Mouse (Mus musculus) hindbrain, embryonic 13.5 days (tissue): ENCODE measurements around the gene Oog4. TPM values are rescaled to one million over a fixed set of nuclear protein-coding genes. Genes with fewer than 3 reads are reported as not detected.
"Not testable (repeated sequence)": the region's sequence is repeated elsewhere in the genome, so short reads cannot be mapped to it uniquely, and the experiment has no call there.

Experiments
- ATAC-seq: fragments of 200-750 bp; cut with Nextera tagmentation; 2 replicates; pipeline ENCODE4 v1.8.0; 2017; ENCODE audit warnings: moderate TSS enrichment; ENCODE audit not compliant: low FRiP score
- H3K27ac ChIP-seq: fragments of 300-500 bp; sonication (generic); 2 replicates; pipeline ENCODE4 v1.5.1; 2015; ENCODE audit warnings: inconsistent platforms, mild to moderate bottlenecking, moderate library complexity
- H3K27me3 ChIP-seq: fragments of 300-500 bp; sonication (generic); 2 replicates; pipeline ENCODE4 v1.6.1; 2015; ENCODE audit warnings: mild to moderate bottlenecking, inconsistent platforms
- H3K36me3 ChIP-seq: fragments of 300-500 bp; sonication (generic); 2 replicates; pipeline ENCODE4 v1.6.1; 2015; ENCODE audit warnings: mild to moderate bottlenecking, inconsistent platforms
- H3K4me1 ChIP-seq: fragments of 300-500 bp; sonication (generic); replicated peaks from 2 replicates; pipeline ENCODE4 v1.6.1; 2015; ENCODE audit warnings: inconsistent platforms
- H3K4me2 ChIP-seq: fragments of 300-500 bp; sonication (generic); 2 replicates; pipeline ENCODE4 v1.6.1; 2015; ENCODE audit warnings: inconsistent platforms, mild to moderate bottlenecking, moderate library complexity
- H3K4me3 ChIP-seq: fragments of 300-500 bp; sonication (generic); 2 replicates; pipeline ENCODE4 v1.5.1; 2015; ENCODE audit warnings: mild to moderate bottlenecking, inconsistent platforms
- H3K9ac ChIP-seq: fragments of 300-500 bp; sonication (generic); 2 replicates; pipeline ENCODE4 v1.6.1; 2015; ENCODE audit warnings: mild to moderate bottlenecking, inconsistent platforms
- H3K9me3 ChIP-seq: fragments of 300-500 bp; sonication (generic); 2 replicates; pipeline ENCODE4 v1.6.1; 2016; ENCODE audit warnings: inconsistent platforms
- WGBS: fragments of 180-500 bp; shearing (Covaris S2); methylation state at CpG from one replicate; pipeline ENCODE4 v1.1.7; 2015; 5-methylcytosine and 5-hydroxymethylcytosine counted together
- polyA plus RNA-seq: library from polyadenylated mRNA; unstranded; fragments of >200 nt; fragmentation: Nextera tagmentation; extraction: Ambion mirVana; gene quantifications from 2 replicates; pipeline ENCODE4 v1.2.1, GENCODE M21; 2015

The Oog4 gene
- polyA plus RNA-seq, result not detected in 2 replicates

DNA sequence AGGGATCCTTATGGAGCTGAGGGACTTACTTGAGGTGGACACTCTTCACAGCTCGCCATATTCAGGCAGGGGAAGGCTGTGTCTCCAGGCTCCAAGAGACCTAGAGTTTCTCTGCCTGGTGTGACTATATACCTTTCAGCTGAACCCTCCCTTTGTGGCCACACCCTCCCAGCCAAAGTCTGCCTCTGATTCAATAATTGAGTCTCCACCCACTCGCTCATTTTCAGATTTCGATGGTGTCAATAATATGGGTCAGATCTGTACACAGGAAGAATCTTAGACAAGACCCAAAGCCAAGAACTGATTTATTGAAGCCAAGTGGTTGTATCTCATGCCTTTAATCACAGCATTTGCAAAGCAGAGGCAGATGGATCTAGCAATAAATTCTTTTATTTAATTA is at the start of gene Oog4:
Oog4 (minus strand) TSS at position 101 of the 400 bp plus-strand sequence.
- ATAC-seq, result no peak
- no peak within 1 kb of the TSS for H3K4me2 ChIP-seq
- no peaks in the 10 kb centered on the region for H3K4me1 ChIP-seq
- H3K4me3 ChIP-seq, result no peak within 1 kb of the TSS
- H3K27ac ChIP-seq, result no peak within 1 kb of the TSS
- H3K9ac ChIP-seq, result no peak within 1 kb of the TSS
- no peaks in the 10 kb centered on the region for H3K36me3 ChIP-seq
- 83% methylated on average over 3 of the region's 3 CpGs for WGBS
- H3K9me3 ChIP-seq, result no peaks in the 10 kb centered on the region
- H3K27me3 ChIP-seq, result no peaks in the 10 kb centered on the region

DNA sequence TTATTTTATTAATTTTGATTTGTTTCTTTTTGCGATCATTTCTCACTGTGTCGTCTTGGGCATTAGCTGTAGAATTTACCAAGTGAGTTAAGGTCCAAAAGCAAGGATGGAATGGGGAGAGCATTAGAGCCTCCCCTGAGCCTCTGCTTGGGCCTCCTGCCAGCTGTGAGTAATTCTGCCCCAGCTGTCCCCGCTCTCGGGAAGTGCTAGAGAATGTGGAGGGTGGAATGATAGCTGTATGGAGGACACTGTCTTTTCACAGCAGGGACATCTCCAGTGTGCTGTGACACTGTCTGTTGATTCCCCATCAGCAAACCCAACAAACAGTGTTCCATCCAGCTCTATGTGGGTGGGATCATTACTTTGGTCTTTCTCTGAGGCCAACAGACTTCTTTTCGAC is 23.4 kb downstream of the Oog4 start:
- ATAC-seq, H3K27ac ChIP-seq, H3K4me3 ChIP-seq, H3K9me3 ChIP-seq, H3K4me2 ChIP-seq, H3K27me3 ChIP-seq, H3K4me1 ChIP-seq, H3K9ac ChIP-seq: not testable (repeated sequence)
- 71% methylated on average over 5 of the region's 5 CpGs for WGBS
- H3K36me3 ChIP-seq, result peaks cover 20% of the 10 kb centered on the region

GRCm38 (mm10) chr4:143414121-143414520 is 36.0 kb downstream of the Oog4 start:
- Histone ChIP-seq H3K4me3 (no peak overlapping the region), H3K27ac (no peak overlapping the region), H3K36me3 (peaks cover 50% of the 10 kb centered on the region), H3K4me2 (no peak overlapping the region), H3K9me3 (no peaks in the 10 kb centered on the region), H3K4me1 (peaks cover 12% of the 10 kb centered on the region), H3K9ac (no peak overlapping the region), H3K27me3 (0 out of 2 replicates have a peak, but pooled peaks cover 5% of the 10 kb centered on the region)
- ATAC-seq, result no peak
- 95% methylated on average over 3 of the region's 3 CpGs for WGBS

- H3K36me3 ChIP-seq, result peaks cover 45% of the 10 kb centered on the region
- ATAC-seq, result no peak
- WGBS, result 92% methylated on average over 1 of the region's 1 CpGs
- H3K4me2 ChIP-seq, result no peak overlapping the region; the same call in 1 of the 2 replicates
- H3K9me3 ChIP-seq, result no peaks in the 10 kb centered on the region
- H3K4me3 ChIP-seq, result no peak overlapping the region
- no peak overlapping the region for H3K9ac ChIP-seq
- H3K27ac ChIP-seq, result no peak overlapping the region
- peaks cover 12% of the 10 kb centered on the region for H3K4me1 ChIP-seq
- peaks cover 8% of the 10 kb centered on the region; the same call in 1 of the 2 replicates for H3K27me3 ChIP-seq
These were observed 36.5 kb downstream of the Oog4 start for GRCm38 (mm10) chr4:143413621-143414020.

GRCm38 (mm10) chr4:143412219-143413092 is 37.7 kb downstream of the Oog4 start, which contains the start of gene Pramef8:
TSS of gene Pramef8 (plus strand) at chr4:143412426.
- WGBS, result under 1% methylated on average over 50 of the region's 50 CpGs
- peak; percentile 93 for ATAC-seq
- H3K27ac ChIP-seq, result peak within 1 kb of the TSS; percentile 91

DNA sequence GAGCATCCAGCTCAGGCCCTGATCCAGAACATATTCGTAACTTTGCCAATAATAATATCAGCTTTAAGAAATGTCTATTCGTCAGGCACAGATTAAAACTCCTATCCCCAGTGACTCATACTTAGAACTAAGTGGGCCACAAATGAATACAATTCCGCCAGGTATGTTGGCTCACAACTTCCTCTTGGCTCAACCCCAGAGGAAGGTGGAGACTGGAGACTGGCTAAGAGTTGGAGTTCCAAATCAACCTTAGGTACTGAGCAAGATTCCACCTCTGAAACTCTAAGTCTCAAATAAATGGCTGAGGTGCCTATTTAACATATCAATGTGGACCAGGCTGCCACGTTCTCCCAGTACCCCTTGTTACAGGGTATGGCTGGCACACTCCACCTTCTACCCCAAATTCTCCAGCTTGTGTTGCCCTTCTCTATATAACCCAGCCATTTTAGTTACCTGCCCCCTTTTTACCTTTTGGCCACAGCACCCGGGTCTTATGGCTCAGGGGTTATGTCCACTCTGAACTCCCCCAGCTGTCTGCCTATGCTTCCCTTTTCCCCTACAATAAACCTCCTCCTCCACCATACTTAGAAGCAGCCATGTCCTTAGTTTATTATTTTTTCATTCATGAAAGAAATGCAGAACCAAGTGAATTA is 38.4 kb downstream of the Oog4 start:
- Histone ChIP-seq H3K27ac (peak overlapping the region; percentile 91), H3K4me3 (peak overlapping the region; percentile 53), H3K4me2 (peak overlapping the region; percentile 54), H3K4me1 (peaks cover 7% of the 10 kb centered on the region), H3K9ac (peak overlapping the region; percentile 63), H3K9me3 (no peaks in the 10 kb centered on the region), H3K27me3 (peaks cover 17% of the 10 kb centered on the region; the same call in 1 of the 2 replicates), H3K36me3 (peaks cover 26% of the 10 kb centered on the region)
- ATAC-seq, result peak; percentile 38
- 73% methylated on average over 5 of the region's 5 CpGs for WGBS

More at GRCm38 (mm10) chr4:143412219-143413092, 37.7 kb downstream of the Oog4 start, which contains the start of gene Pramef8:
- H3K4me1 ChIP-seq, result peaks cover 7% of the 10 kb centered on the region
- H3K4me3 ChIP-seq, result peak within 1 kb of the TSS; percentile 53
- H3K4me2 ChIP-seq, result peak within 1 kb of the TSS; percentile 54
- H3K36me3 ChIP-seq, result peaks cover 34% of the 10 kb centered on the region
- no peaks in the 10 kb centered on the region for H3K9me3 ChIP-seq
- peak within 1 kb of the TSS; percentile 63 for H3K9ac ChIP-seq
- peaks cover 14% of the 10 kb centered on the region; the same call in 1 of the 2 replicates for H3K27me3 ChIP-seq

GRCm38 (mm10) chr4:143394181-143394580 is 55.9 kb downstream of the Oog4 start, which contains the start of gene Pramel1:
TSS of gene Pramel1 (plus strand) at chr4:143394428.
- 81% methylated on average over 26 of the region's 26 CpGs for WGBS
- peaks cover 12% of the 10 kb centered on the region; the same call in 1 of the 2 replicates for H3K27me3 ChIP-seq
- no peaks in the 10 kb centered on the region for H3K36me3 ChIP-seq
- H3K9me3 ChIP-seq, result no peaks in the 10 kb centered on the region
- no peak within 1 kb of the TSS for H3K9ac ChIP-seq
- no peak for ATAC-seq
- H3K4me3 ChIP-seq, result no peak within 1 kb of the TSS
- H3K4me2 ChIP-seq, result no peak within 1 kb of the TSS
- H3K27ac ChIP-seq, result no peak within 1 kb of the TSS
- no peaks in the 10 kb centered on the region for H3K4me1 ChIP-seq

DNA sequence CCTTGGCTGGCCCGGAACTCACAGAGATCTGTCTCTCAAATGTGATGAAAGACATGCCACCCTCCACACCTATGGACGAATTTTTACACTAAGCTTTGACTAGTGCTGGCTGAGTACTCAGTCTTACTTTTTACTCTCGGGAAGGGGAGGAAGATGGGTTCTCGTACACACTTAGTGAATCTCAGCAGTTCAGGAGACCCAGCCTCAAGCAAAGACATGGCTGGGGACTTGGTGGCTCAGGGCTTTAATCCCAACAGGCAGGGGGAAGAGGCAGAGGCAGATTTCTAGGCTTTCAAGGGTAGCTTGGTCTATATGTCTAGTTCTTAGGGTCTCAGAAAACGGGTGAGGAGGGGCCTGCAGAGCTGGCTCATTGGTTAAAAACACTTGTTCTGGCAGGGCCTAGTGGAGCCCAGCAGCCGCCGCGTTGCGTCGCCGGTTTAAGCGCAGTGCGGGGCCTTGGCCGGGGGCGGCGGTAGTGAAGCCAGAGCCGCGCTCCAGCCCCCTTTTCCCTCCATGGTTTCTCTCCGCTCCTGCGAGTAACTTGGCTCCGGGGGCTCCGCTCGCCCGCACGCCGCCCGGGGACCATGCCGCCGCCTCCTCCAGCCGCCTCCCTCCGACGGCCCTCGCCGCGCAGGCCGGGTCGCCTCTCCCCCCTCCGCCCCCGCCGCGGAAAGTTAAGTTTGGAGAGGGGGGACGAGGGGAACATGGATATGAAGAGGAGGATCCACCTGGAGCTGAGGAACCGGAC is 61.0 kb downstream of the Oog4 start:
- Histone ChIP-seq H3K36me3 (no peaks in the 10 kb centered on the region), H3K27ac (no peak overlapping the region), H3K27me3 (no peaks in the 10 kb centered on the region), H3K4me1 (no peaks in the 10 kb centered on the region), H3K9me3 (no peaks in the 10 kb centered on the region), H3K9ac (peak overlapping the region; percentile 61), H3K4me3 (peak overlapping the region; percentile 37), H3K4me2 (peak overlapping the region; percentile 57)
- peak; percentile 83 for ATAC-seq
- WGBS, result 10% methylated on average over 35 of the region's 43 CpGs

Other genes with a start within 250 kb of the Oog4 start
- 17.6 and 18.6 TPM in 2 replicates for gene Prdm2, start 237.3 kb downstream of the Oog4 start, polyA plus RNA-seq
- 71.2 and 77.9 TPM in 2 replicates for gene Pdpn, start 150.8 kb downstream of the Oog4 start, polyA plus RNA-seq
- gene Lrrc38, start 100.6 kb downstream of the Oog4 start, polyA plus RNA-seq, result 0.22 TPM in 2 replicates
- gene Pramel1, start 55.9 kb downstream of the Oog4 start, polyA plus RNA-seq, result not detected in 2 replicates
- 23.5 and 26.6 TPM in 2 replicates for gene Pramef8, start 37.9 kb downstream of the Oog4 start, polyA plus RNA-seq
- gene Gm13043, start 61.0 kb upstream of the Oog4 start, polyA plus RNA-seq, result not detected in 2 replicates
- not detected in 2 replicates for gene Gm13040, start 85.6 kb upstream of the Oog4 start, polyA plus RNA-seq
- not detected in 2 replicates for gene BC080695, start 101.4 kb upstream of the Oog4 start, polyA plus RNA-seq
- gene Gm13057, start 101.4 kb upstream of the Oog4 start, polyA plus RNA-seq, result not detected in 2 replicates
- gene Gm13083, start 164.7 kb upstream of the Oog4 start, polyA plus RNA-seq, result not detected in 2 replicates
- not detected in 2 replicates for gene Gm13088, start 206.9 kb upstream of the Oog4 start, polyA plus RNA-seq